Mouse (Mus musculus) heart, postnatal 10 days (tissue): ENCODE measurements around the gene Igflr1. TPM values are rescaled to one million over a fixed set of nuclear protein-coding genes. Genes with fewer than 3 reads are reported as not detected.

Experiments used
- DNase-seq, 2 experiments: peaks; one replicate each; pipeline ENCODE4 v3.0.0; 2021
- intact Hi-C: fragments of 180-260 bp; cut with DNase I; formaldehyde crosslinking; loops from one replicate; pipeline ENCODE4 v1.15.1; 2025
- microRNA-seq, 2 experiments: library from miRNA; unstranded; fragments of <30 nt; microRNA quantifications; one replicate each; pipeline ENCODE4 v1.2.0; 2022
- total RNA-seq, 2 experiments: library from RNA; stranded (reverse); gene quantifications; 2 replicates each; pipeline ENCODE4 v1.2.3; 2021

Gene Igflr1
- total RNA-seq, 2 experiments from 2014 or later = 1.6 to 2.0 TPM

GRCm38 (mm10) chr7:30607706-30608309 lies 42.6 kb downstream of the Igflr1 start:
- peak; percentile 58 to 68 for DNase-seq
- intact Hi-C loops = loop anchor here (1.0 to 5.0 kb wide), 2 partner anchors 19 to 116 kb away; partner anchors contain the start of gene Prodh2

- intact Hi-C loops = loop anchor here (1.0 to 5.0 kb wide), 2 partner anchors 19 to 116 kb away; partner anchors contain the start of gene Prodh2
These were observed 43.2 kb downstream of the Igflr1 start for GRCm38 (mm10) chr7:30608476-30608875.

GRCm38 (mm10) chr7:30610043-30610442 lies 44.8 kb downstream of the Igflr1 start:
- peak; percentile 69 to 83 for DNase-seq
- intact Hi-C loops = loop anchor here (5.0 kb wide), 1 partner anchor 238 kb away; no protein-coding TSS in a partner anchor

More at GRCm38 (mm10) chr7:30608476-30608875, 43.2 kb downstream of the Igflr1 start:
- DNase-seq = no peak

GRCm38 (mm10) chr7:30612654-30613402 lies 47.6 kb downstream of the Igflr1 start, which contains the start of gene Upk1a:
Gene Upk1a (minus strand): TSS chr7:30612847.
- no peak for DNase-seq
- intact Hi-C loops = loop anchor here (1.0 to 5.0 kb wide), 2 partner anchors 24 to 241 kb away; no protein-coding TSS in a partner anchor

- peak; percentile 54 to 80 for DNase-seq
- intact Hi-C loops = loop anchor here (1.0 to 5.0 kb wide), 2 partner anchors 24 to 241 kb away; no protein-coding TSS in a partner anchor
These were observed 48.4 kb downstream of the Igflr1 start for GRCm38 (mm10) chr7:30613529-30614112.

GRCm38 (mm10) chr7:30614454-30614853 lies 49.2 kb downstream of the Igflr1 start:
- no peak for DNase-seq

GRCm38 (mm10) chr7:30615049-30615760 lies 50.0 kb downstream of the Igflr1 start:
- DNase-seq = no peak
- intact Hi-C loops = no loop called here

More at GRCm38 (mm10) chr7:30614454-30614853, 49.2 kb downstream of the Igflr1 start:
- intact Hi-C loops = loop anchor here (5.0 kb wide), 1 partner anchor 242 kb away; no protein-coding TSS in a partner anchor

Small RNAs within 50 kb of the gene (microRNA-seq; reads per million reads assigned to microRNA genes)
- 0.95 to 2.8 reads per million in 2 experiments for gene Gm38670
- 0 reads per million in 2 experiments for gene Mir3569

Other genes starting within 250 kb of the Igflr1 start
- 1 to 10 TPM in 1 of 2 experiments, under 1 TPM in 1; 0.87 to 1.0 TPM for gene E130208F15Rik, start 243.7 kb upstream of the Igflr1 start, total RNA-seq
- gene Sdhaf1, start 241.5 kb upstream of the Igflr1 start, total RNA-seq = 10 to 100 TPM; 15.1 to 15.8 TPM
- gene Lrfn3, start 202.7 kb upstream of the Igflr1 start, total RNA-seq = 1 to 10 TPM; 1.7 TPM
- 10 to 100 TPM; 12.9 to 16.5 TPM for gene Tyrobp, start 151.7 kb upstream of the Igflr1 start, total RNA-seq
- gene Hcst, start 145.6 kb upstream of the Igflr1 start, total RNA-seq = 1 to 10 TPM in 1 of 2 experiments, under 1 TPM in 1; 0.92 to 1.8 TPM
- gene Nfkbid, start 143.7 kb upstream of the Igflr1 start, total RNA-seq = under 1 TPM; 0.29 to 0.45 TPM
- 1 to 10 TPM; 4.1 to 6.2 TPM for gene Aplp1, start 119.9 kb upstream of the Igflr1 start, total RNA-seq
- gene Kirrel2, start 107.7 kb upstream of the Igflr1 start, total RNA-seq = under 1 TPM; 0.07 to 0.17 TPM
- gene Nphs1, start 107.1 kb upstream of the Igflr1 start, total RNA-seq = not detected
- not detected for gene Prodh2, start 71.8 kb upstream of the Igflr1 start, total RNA-seq
- 1 to 10 TPM; 3.7 to 3.9 TPM for gene Arhgap33, start 30.4 kb upstream of the Igflr1 start, total RNA-seq
- gene Hspb6, start 13.2 kb upstream of the Igflr1 start, total RNA-seq = 100 to 1,000 TPM; 391 to 393 TPM
- gene Proser3, start 13.1 kb upstream of the Igflr1 start, total RNA-seq = 1 to 10 TPM; 2.7 to 4.8 TPM
- gene Lin37, start 5.6 kb upstream of the Igflr1 start, total RNA-seq = 10 to 100 TPM; 15.0 to 23.6 TPM
- gene U2af1l4, start 2.1 kb upstream of the Igflr1 start, total RNA-seq = 10 to 100 TPM; 67.4 to 78.2 TPM
- gene Gm49396, start 2.1 kb upstream of the Igflr1 start, total RNA-seq = 1 to 10 TPM; 1.7 to 1.8 TPM
- 10 to 100 TPM; 78.2 to 80.1 TPM for gene Psenen, start 1.8 kb upstream of the Igflr1 start, total RNA-seq
- 10 to 100 TPM; 25.8 to 30.2 TPM for gene Kmt2b, start 23.3 kb downstream of the Igflr1 start, total RNA-seq
- not detected for gene Zbtb32, start 33.5 kb downstream of the Igflr1 start, total RNA-seq
- under 1 TPM; 0.42 to 0.48 TPM for gene Upk1a, start 47.4 kb downstream of the Igflr1 start, total RNA-seq
- gene Cox6b1, start 60.7 kb downstream of the Igflr1 start, total RNA-seq = 1,000 to 10,000 TPM; 4,137 to 4,381 TPM
- gene Etv2, start 70.4 kb downstream of the Igflr1 start, total RNA-seq = not detected
- 10 to 100 TPM; 58.8 to 60.3 TPM for gene Rbm42, start 84.9 kb downstream of the Igflr1 start, total RNA-seq
- gene Haus5, start 99.6 kb downstream of the Igflr1 start, total RNA-seq = 1 to 10 TPM; 6.7 to 7.7 TPM
- gene Pmis2, start 106.2 kb downstream of the Igflr1 start, total RNA-seq = under 1 TPM in 1 of 2 experiments, not detected in 1; 0.67 TPM
- not detected for gene 2200002J24Rik, start 133.5 kb downstream of the Igflr1 start, total RNA-seq
- gene Atp4a, start 146.8 kb downstream of the Igflr1 start, total RNA-seq = under 1 TPM in 1 of 2 experiments, not detected in 1; 0.12 TPM
- 100 to 1,000 TPM; 229 to 244 TPM for gene Tmem147, start 164.1 kb downstream of the Igflr1 start, total RNA-seq
- not detected for gene Gapdhs, start 178.3 kb downstream of the Igflr1 start, total RNA-seq
- gene Sbsn, start 186.0 kb downstream of the Igflr1 start, total RNA-seq = 1 to 10 TPM; 4.5 to 4.8 TPM
- 1 to 10 TPM; 5.8 to 8.1 TPM for gene Dmkn, start 198.3 kb downstream of the Igflr1 start, total RNA-seq
- gene Krtdap, start 222.5 kb downstream of the Igflr1 start, total RNA-seq = not detected